Mouse (Mus musculus): ENCODE measurements around the gene Aff3.

The Aff3 gene

DNA sequence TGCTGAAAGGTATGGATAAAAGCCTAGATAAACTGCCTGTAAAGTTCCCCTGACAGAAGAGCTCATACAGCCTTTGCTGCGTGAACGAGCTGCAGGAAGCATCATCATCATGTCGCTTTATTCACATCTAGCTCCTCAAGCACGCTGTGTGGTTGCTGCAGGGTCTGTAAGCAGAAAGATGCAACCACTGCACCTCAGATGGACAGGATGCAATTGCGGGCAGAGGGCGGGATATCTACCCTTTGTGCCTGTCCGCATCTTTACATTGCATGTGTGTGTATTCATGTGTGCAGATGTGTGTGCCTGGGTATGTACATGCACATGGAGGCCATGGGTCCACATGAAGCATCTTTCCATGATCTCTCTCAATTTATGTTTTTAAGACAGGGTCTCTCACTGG lies 373.9 kb downstream of the Aff3 start:
- DNase-seq (ENCODE audit: low read depth, low spot score), result no peak

DNA sequence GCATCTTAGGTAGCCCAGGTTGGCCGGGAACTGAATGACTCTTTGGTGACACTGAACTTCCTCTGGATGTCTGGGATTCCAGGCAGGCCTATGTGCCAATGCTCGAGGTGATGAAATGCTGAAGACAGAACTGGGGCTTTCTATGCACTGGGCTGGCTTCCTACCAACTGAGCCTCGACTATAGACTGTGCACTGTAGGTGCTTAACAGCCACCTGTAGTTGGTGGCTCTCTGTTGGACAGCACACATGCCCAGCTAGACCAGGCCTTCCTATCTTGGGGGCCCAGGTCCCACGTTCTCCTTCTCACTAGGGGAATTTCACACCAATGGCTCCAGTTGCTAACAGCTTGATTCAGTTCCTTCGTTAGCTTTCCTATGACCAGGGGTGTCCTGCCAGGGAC lies 374.9 kb downstream of the Aff3 start:
- DNase-seq (ENCODE audit: low read depth, low spot score), result peak; percentile 24

DNA sequence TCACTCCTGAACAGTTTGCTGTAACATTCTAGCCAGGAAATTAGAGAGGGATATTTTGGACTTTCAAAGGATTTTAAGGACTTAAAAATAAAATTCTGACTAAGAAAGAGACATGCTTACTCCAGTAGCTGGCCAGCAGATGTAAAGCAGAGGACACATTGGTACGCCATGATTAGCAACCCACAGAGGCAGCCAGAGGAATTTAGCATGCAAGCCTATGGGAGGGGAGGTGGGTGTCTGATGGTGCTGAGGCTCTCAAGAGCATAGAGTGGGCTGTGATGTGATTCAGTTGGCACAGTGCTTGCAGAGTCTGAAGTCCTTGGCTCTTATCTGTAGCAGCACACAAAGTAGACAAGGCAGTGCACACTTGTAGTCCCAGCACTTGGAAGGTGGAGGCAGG lies 376.0 kb downstream of the Aff3 start:
- DNase-seq (ENCODE audit: low read depth, low spot score), result no peak

DNA sequence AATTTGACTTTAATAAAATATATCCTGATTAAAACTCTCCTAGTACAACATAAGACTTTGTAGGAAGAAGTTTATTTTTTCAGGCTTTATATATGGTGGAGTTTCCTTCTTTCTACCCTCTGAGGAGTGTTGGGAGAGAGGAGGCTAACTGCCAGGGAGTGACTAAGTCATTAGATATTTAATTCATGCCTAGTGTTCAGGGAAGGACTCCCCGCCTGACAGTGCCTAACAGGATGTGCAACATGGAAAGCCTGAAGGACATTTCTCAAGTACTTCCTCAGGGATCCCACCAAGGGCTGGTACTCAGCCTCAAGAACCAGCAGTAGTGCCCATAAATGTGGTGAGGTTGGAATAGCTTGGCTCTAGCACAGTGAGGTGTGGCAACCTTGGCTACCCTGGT lies 378.2 kb downstream of the Aff3 start:
- peak; percentile 94 for DNase-seq (ENCODE audit: low read depth, low spot score)

DNA sequence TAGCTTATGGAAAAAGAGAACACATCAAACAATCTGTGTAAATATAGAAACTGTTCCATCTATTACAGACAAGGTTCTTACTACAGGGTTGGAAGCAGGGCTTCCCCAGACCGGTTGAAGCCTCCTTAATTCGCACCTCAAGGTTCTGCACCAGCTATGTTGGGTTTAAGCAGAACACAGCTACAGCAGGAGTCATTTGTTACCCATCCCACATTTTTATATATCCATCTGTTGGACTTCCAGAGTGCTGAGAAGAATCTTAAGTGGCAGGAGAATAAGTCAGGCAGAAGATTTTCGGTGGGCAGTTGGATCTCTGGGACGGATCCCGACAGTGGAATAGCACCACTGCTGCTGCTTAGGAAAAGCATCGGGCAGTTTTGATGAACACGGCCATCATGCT lies 384.2 kb downstream of the Aff3 start:
- DNase-seq (ENCODE audit: low read depth, low spot score), result no peak

DNA sequence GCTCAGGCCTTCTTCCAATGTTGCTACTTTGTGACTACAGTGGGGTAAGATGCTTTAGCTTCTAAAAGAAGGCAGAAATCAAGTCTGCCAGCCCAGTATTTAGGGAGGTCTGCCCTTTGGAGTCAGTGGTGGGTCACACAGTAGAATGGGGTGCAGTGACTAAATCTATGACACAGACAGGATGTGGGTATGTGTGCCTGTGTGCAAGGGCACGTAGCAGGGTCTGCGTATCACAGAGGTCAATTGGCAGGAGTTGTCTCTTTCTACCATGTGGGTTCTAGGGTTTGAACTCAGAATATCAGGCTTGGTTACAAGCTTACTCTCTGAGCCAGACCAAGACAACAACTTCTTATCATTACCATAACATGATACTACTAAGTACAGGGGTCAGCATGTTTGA lies 393.4 kb downstream of the Aff3 start:
- peak; percentile 18 for DNase-seq (ENCODE audit: low read depth, low spot score)

DNA sequence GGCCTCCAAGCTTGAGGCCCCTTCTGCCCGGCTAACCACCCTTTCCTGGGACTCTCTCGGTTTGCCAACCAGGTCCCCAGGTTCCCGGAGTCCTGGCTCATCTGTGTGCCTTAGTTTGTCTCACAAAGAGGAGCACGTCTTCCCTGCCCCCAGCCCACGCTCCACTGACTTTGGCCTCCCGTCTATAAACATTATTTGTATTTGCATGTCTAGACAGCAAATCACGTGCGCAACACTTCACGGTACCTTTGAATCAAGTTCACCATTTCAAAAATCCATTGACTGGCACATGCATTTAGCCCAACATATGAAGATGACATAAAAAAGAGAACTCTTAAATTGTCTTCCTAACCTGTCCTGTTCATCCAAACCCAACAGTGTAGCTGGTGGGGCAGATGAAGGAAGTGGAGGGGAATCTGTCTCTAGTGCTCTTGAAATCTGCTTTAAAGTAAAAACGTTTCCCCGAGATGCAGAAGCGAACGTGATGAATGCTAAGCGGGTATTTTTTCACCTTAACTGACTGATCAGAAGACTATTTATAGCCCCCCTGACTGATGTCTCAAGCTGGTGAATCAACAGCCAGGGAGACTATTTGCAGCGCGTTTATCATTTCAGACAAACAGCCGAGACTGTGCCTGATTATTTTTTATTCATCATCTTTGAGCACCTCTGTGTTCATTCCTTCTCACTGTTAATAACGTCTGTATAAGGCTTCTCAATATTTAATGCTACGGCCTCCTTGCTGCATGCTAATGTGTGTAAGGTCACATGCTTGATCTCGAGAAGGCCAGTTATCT lies 396.3 kb downstream of the Aff3 start:
- DNase-seq (ENCODE audit: low read depth, low spot score), result no peak

DNA sequence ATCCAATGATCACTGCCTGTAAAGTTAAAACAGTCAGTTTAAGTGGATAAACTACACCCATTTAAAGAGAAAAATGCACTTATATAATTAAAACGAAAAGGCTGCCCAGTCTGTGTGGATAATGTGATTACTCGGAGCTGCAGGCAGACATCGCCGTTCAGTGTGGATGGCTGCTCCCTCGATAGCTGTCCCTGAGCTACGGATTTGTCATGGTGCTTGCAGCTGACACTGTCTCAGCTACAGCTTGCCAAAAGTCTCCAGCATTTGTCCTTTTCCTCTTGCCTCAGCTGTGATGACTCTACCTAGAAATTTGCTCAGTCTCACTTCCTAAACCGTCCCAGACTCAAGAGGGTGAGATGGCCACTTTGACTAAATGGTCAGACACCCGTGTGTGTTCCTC lies 401.5 kb downstream of the Aff3 start:
- peak; percentile 32 for DNase-seq (ENCODE audit: low read depth, low spot score)

DNA sequence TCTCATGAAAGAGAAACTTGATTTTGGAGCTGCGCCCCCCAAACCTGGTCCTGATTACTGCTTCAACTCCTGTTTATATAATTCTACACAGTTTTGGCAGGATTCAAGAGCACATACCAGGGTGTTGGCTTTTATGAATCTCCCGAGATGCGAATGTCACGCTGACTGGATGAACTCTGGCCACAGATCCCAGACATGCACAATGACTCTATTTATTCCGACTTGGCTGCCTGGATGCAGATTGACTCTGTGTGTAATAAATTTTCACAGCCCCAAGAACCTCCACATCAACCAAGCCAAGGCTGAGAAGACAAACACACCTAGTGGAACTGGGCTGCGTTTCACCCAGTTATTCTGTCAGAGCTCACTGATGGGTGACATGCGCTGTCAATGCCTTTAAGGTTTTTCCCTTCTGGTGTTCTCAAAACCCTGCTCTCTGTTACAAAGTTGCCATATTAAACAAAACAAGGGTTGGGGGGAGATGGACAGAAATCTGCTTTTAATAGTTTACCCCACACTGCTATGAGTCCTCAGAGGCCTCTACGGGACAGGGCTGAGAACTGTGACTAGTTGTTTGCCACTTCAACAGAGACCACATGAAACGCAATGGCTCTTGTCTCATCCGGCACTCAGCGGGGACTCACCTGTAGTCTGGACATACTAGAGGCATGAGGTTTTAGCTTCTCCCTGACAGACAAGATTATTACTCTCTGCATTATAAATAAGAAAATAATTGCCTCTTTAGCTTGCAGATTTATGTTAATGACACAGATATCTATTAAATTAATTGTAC lies 402.2 kb downstream of the Aff3 start:
- DNase-seq (ENCODE audit: low read depth, low spot score), result peak; percentile 99

DNA sequence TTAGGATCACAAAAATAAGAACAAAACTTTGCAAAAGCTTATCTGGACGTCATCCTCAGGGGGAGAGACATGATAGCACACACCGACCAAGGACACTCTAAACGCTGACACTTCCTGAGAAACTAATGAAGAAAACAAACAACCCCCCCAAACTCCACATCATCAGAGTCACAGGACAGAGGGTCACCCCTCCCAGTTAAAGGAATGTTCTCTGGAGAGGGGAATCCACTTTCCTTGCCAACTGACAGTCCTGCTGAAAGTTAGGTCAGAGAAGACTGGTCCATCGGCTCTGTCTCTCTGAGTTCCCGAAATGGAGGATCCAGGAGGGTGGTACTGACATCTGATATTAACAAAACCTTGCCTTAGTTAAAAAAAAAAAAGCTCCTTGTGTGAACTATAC lies 403.7 kb downstream of the Aff3 start:
- peak; percentile 64 for DNase-seq (ENCODE audit: low read depth, low spot score)

DNA sequence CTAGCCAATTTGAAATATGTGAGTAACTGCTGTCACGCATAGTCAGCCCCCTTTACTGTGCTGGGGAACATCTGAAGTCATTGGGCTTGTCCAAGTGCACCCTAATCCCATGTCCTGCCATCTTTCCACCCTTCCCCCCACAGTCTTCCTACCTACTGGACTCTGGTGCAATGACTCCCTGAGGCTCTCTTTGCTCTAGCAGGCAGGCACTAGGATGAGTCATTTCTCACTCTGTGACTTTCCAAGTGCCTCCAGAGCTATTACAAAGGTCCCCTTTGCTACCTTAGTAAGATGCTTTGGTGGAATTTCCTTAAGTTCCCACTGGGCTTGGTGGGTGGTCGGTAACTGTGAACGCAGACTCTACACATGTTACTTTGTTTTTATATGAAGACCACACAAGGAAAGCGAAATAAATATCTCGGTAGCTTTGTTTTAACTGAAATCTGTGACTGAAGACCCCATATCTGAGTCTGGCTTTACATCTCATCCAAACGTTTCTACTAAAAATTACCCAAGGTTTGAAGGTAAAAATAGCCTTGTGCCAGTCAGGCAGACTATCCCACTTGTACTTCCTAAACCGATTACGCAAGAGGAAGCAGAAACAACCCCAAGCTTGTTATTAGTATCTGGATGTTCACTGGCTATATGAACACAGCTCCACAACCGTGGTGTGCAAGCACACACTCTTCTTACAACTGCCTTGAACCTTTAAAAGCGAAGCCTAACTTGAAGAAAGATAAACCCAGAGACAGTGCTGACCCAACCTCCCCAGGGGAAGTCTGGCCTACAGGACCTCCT lies 405.0 kb downstream of the Aff3 start:
- peak; percentile 84 for DNase-seq (ENCODE audit: low read depth, low spot score)

DNA sequence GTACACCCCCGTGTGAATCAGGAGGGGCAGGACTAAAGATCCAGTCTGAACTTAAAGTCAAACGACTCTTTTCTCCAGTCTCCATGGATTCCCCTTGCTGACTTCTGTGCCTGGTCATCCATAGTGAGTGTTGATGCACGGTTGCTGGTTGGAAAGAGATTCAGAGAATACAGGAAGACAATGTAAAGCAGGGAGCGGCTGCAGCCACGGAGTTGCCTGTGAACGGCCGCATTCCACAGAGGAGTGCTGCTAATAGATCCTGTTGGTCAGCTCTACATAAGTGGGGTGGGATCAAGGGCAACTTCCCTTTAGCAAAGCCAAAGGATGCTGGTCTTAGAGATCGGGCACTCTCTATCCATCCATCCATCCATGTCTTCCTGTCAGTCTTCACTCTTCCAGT lies 410.3 kb downstream of the Aff3 start:
- DNase-seq (ENCODE audit: low read depth, low spot score), result no peak

DNA sequence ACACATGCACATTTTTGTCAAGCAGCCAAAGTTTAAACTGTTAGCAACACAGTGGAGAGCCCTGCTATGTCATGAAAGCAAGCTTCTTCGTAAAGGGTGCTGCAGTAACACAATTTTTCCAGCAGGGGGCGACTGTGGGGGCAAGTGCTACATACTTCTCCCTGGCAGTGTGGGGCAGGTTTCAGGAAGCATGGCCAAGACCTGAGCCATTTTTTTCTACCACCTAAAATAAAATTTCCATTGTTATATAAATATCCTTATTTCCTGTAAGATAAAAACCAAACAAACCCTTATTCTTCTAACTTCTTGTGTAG lies 412.0 kb downstream of the Aff3 start:
- no peak for DNase-seq (ENCODE audit: low read depth, low spot score)

DNA sequence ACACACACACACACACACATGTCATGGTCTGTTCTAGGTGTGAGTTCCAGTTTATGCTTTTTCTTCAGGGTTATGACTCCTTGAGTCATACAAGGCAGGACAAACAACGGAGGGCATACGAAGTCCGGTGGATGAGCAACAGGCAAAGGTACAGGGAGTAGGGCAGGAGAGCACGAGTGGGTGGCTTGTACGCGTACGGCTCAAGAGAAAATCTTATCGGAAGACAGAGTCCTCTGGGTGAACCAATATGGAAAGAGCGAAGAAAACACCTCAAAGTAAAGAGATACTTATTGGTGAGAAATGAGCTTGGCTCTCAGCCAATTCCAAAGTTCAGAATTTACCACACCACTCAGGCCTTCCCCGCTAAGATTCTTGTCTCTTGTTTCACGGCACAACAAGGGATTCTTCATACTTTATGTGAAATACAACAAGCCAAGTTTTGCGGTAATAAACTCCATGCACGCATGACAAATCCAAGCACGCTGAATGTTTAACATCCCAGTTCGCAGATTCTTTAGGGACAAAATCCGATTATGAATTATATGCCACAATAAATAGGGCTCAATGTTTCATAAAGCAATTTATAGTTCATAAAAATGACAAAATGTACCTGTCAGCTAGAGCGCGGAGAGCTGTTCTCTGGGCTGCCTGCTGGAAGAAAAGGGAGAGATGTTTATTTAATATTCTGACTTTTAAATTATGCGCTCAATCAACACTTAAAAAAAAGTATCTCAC lies 412.6 kb downstream of the Aff3 start:
- DNase-seq (ENCODE audit: low read depth, low spot score), result no peak

DNA sequence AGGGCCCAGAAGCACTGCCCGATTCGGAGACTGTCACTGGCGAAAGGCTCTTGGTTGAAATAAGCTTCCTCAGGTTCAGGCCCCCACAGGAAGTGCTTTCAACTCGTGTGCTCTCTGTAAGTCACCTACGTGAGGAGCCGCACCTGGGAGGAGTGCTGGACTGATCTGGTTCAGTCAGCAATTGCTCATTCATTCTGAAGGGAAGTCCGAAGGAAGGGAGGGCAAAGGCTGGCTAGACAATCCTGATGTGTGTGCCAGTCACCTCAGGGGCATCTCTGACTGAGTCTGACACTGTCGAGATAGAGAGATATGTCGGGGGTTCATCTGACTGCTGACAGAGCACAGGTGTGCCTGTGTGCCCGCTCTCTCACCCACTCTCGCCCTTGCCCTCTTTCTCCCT lies 413.3 kb downstream of the Aff3 start:
- DNase-seq (ENCODE audit: low read depth, low spot score), result no peak

DNA sequence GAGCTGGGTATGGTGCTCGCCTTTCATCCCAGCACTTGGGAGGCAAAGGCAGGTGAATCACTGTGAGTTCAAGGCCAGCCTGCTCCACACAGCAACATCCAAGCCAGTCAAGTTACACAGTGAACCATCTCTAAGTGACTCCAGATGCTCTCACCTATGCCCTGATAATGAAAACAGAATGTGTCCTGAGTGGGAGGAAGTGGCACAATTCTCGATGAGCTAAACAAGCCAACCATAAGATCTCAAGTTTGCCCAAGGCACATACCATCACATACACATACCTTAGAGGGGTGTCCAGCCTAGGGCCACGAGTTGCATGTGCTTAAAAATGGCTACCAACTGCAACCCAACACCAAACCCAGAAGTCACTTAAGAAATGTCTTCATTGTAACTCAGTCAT lies 414.5 kb downstream of the Aff3 start:
- peak; percentile 54 for DNase-seq (ENCODE audit: low read depth, low spot score)

DNA sequence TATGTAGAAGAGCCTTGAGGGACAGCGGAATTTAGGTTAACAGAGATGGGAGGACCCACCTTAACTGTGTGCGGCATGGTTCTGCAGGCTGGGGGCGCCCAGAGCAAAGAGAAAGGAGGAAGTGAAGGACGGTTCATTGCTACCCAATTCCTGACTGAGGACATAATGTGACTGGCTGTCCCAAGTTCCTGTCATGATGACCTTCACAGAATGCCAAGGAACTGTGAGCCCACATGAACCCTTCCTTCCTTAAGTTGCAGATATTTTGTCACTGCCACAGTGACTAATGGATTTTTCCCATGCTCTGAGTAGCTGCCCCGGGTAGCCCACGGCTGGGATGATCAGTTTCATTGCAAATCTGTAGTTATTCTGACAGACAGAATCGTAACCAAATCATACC lies 415.2 kb downstream of the Aff3 start:
- DNase-seq (ENCODE audit: low read depth, low spot score), result no peak

DNA sequence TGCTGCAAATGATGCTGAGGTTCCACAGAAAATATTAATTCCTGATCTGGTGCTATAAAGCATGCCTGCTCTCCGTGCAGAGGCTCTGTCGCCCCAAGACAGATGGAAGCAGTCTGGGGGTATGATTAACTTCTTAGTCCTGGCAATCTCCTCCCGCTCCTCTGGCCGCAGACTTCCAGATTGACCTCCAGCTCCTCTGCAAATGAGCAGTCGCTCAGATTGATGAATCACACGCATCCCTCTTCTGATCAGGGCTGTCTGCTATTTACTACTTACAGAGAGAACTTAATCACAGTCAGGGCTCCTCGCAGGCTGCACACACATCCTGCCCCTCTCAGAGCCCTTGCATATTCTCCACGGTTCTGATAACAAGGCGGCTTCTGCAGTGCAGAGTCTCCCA lies 416.7 kb downstream of the Aff3 start:
- peak; percentile 88 for DNase-seq (ENCODE audit: low read depth, low spot score)

DNA sequence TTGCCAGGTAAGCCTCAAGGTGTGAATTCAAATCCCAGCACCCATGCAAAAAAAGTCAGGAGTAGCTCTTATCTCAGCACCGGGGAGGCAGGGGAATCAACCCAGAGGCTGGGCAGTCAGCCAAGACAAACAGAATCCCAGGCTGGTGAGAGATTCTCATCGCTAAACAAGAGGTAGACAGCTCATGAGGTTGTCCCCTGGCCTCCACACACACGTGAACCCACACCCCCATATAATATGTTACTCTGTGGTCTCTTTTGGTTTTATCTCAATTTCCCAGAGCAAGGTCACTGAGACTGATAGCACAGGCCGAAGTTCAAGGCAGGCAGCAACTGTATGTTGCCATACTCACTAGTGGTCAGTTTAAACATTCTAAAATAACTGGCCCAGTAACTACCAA lies 422.2 kb downstream of the Aff3 start:
- DNase-seq (ENCODE audit: low read depth, low spot score), result peak; percentile 77

DNA sequence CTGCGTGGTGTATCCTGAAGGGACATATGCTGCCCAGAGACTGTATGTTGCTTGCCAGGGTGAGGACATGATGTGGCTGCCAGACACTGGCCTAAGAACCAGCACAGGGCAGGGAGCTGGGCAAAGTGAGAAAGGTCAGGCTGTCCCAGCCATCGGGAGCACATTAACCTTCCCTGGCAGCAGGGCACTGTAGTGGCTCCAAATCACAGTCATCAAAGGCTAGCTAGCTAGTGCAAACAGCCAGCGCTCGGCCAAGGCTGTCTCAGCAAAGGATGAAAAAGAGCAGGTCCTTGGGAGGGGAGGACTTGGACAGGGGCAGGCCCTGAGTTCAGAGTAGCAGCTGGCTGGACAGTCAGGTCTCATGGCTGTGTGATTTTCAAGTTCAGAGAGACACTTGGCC lies 423.0 kb downstream of the Aff3 start:
- peak; percentile 38 for DNase-seq (ENCODE audit: low read depth, low spot score)

DNA sequence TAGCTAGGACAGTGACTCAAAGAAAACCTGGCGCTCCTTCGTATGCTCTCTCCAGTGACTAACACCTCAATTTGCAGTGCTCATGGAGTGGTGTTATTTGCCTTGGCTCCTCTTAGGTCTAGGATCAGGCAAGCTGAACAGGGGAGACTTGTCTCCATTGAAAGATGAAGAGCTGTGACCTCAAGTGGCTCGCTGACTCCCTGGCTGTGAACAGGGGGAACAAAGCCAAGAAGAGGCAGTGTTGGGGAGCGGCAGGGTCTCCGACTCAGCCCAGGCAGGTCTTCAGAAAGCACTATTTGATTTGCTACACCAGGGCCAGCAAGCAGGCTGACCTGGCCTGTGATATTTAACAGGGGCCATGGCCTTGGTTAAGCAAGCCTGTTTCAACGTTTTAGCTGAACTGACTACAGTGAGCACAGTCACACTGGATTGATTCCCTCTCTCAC lies 423.5 kb downstream of the Aff3 start:
- peak; percentile 68 for DNase-seq (ENCODE audit: low read depth, low spot score)
